Mouse (Mus musculus) hindbrain, postnatal 0 days (tissue): ENCODE results near the gene Fgf8. TPM values are rescaled to one million over a fixed set of nuclear protein-coding genes. Genes with fewer than 3 reads are reported as not detected.

Source experiments
- ATAC-seq: fragments of 200-750 bp; cut with Nextera tagmentation; 2 replicates; pipeline ENCODE4 v1.8.0; 2017; ENCODE audit warnings: mild to moderate bottlenecking, moderate TSS enrichment, moderate library complexity
- DNase-seq: peaks from one replicate; pipeline ENCODE4 v3.0.0-alpha.2; 2015; ENCODE audit warnings: low spot score
- H3K27ac ChIP-seq: fragments of 300-500 bp; sonication (generic); 2 replicates; pipeline ENCODE4 v1.5.1; 2014; ENCODE audit warnings: mild to moderate bottlenecking
- H3K27me3 ChIP-seq: fragments of 300-500 bp; sonication (generic); 2 replicates; pipeline ENCODE4 v1.6.1; 2014; ENCODE audit warnings: low read length, mixed read lengths; ENCODE audit not compliant: insufficient read depth
- H3K36me3 ChIP-seq: fragments of 300-500 bp; sonication (generic); 2 replicates; pipeline ENCODE4 v1.6.1; 2014; ENCODE audit warnings: low read length, mixed read lengths; ENCODE audit not compliant: insufficient read depth
- H3K4me1 ChIP-seq: fragments of 300-500 bp; sonication (generic); 2 replicates; pipeline ENCODE4 v1.6.1; 2014; ENCODE audit warnings: antibody characterized with exemption, low read length, mixed read lengths; ENCODE audit not compliant: insufficient read depth
- H3K4me2 ChIP-seq: fragments of 300-500 bp; sonication (generic); 2 replicates; pipeline ENCODE4 v1.6.1; 2014; ENCODE audit warnings: low read depth, mild to moderate bottlenecking, low read length, moderate library complexity, mixed read lengths
- H3K4me3 ChIP-seq: fragments of 300-500 bp; sonication (generic); 2 replicates; pipeline ENCODE4 v1.5.1; 2014; ENCODE audit warnings: low read length
- H3K9ac ChIP-seq: fragments of 300-500 bp; sonication (generic); replicated peaks from 2 replicates; pipeline ENCODE4 v1.6.1; 2014; ENCODE audit warnings: mild to moderate bottlenecking, low read length, moderate library complexity, mixed read lengths
- H3K9me3 ChIP-seq: fragments of 300-500 bp; sonication (generic); 2 replicates; pipeline ENCODE4 v1.6.1; 2016; ENCODE audit warnings: low read length, mixed read lengths
- CTCF ChIP-seq: IDR thresholded peaks from 2 replicates; pipeline ENCODE4 v1.5.1; 2016; ENCODE audit warnings: antibody characterized with exemption, control low read depth, low read depth
- WGBS: fragments of 180-500 bp; shearing (Covaris S2); extraction: QIAGEN DNeasy Blood & Tissue Kit; methylation state at CpG from one replicate; pipeline ENCODE4 v1.1.7; 2014; 5-methylcytosine and 5-hydroxymethylcytosine counted together
- polyA plus RNA-seq: library from polyadenylated mRNA; unstranded; fragments of >200 nt; fragmentation: Nextera tagmentation; extraction: Ambion mirVana; gene quantifications from 2 replicates; pipeline ENCODE4 v1.2.1, GENCODE M21; 2015
- total RNA-seq: library from RNA; depleted of rRNA; stranded (reverse); fragments of >200 nt; gene quantifications from 2 replicates; pipeline ENCODE4 v1.2.3, GENCODE M21; 2014

The Fgf8 gene
- total and polyA plus RNA-seq, 2 experiments from 2014 or later, result 1.3 to 2.6 TPM

GRCm38 (mm10) chr19:45731658-45732057 is 11.1 kb downstream of the Fgf8 start:
- 83% methylated on average over 7 of the region's 7 CpGs for WGBS
- peaks cover 46% of the 10 kb centered on the region for H3K27me3 ChIP-seq

GRCm38 (mm10) chr19:45730042-45730441 is 12.7 kb downstream of the Fgf8 start:
- no peak overlapping the region for H3K4me3 ChIP-seq
- no peaks in the 10 kb centered on the region for H3K4me1 ChIP-seq
- DNase-seq, result no peak
- no peak overlapping the region for H3K27ac ChIP-seq
- H3K4me2 ChIP-seq, result no peak overlapping the region
- no peaks in the 10 kb centered on the region for H3K36me3 ChIP-seq
- no peak for ATAC-seq
- no peak overlapping the region for H3K9ac ChIP-seq
- no peak for TF ChIP-seq CTCF
- no peaks in the 10 kb centered on the region for H3K9me3 ChIP-seq
- H3K27me3 ChIP-seq, result peaks cover 35% of the 10 kb centered on the region
- WGBS, result 60% methylated on average over 8 of the region's 8 CpGs

More at GRCm38 (mm10) chr19:45731658-45732057, 11.1 kb downstream of the Fgf8 start:
- Histone ChIP-seq H3K36me3 (no peaks in the 10 kb centered on the region), H3K9ac (no peak overlapping the region), H3K4me1 (no peaks in the 10 kb centered on the region), H3K4me2 (no peak overlapping the region), H3K9me3 (no peaks in the 10 kb centered on the region), H3K27ac (no peak overlapping the region), H3K4me3 (no peak overlapping the region)
- DNase-seq (no peak), ATAC-seq (no peak)
- TF ChIP-seq CTCF, result no peak

- no peak for ATAC-seq
- WGBS, result 74% methylated on average over 10 of the region's 10 CpGs
- H3K4me3 ChIP-seq, result no peak overlapping the region
- no peak for TF ChIP-seq CTCF
- DNase-seq, result no peak
- H3K4me1 ChIP-seq, result no peaks in the 10 kb centered on the region
- H3K27me3 ChIP-seq, result peaks cover 17% of the 10 kb centered on the region
- no peak overlapping the region for H3K9ac ChIP-seq
- H3K27ac ChIP-seq, result no peak overlapping the region
- H3K36me3 ChIP-seq, result no peaks in the 10 kb centered on the region
- no peaks in the 10 kb centered on the region for H3K9me3 ChIP-seq
- H3K4me2 ChIP-seq, result no peak overlapping the region
Observed at GRCm38 (mm10) chr19:45727231-45727630, 15.5 kb downstream of the Fgf8 start.

GRCm38 (mm10) chr19:45725677-45726277 is 16.9 kb downstream of the Fgf8 start:
- WGBS, result 36% methylated on average over 14 of the region's 14 CpGs
- H3K27me3 ChIP-seq, result peaks cover 17% of the 10 kb centered on the region

GRCm38 (mm10) chr19:45722188-45722587 is 20.5 kb downstream of the Fgf8 start:
- ATAC-seq (no peak), DNase-seq (no peak)
- H3K4me2 ChIP-seq, result no peak overlapping the region
- H3K9me3 ChIP-seq, result no peaks in the 10 kb centered on the region
- H3K9ac ChIP-seq, result no peak overlapping the region
- no peak overlapping the region for H3K4me3 ChIP-seq
- no peak overlapping the region for H3K27ac ChIP-seq
- H3K36me3 ChIP-seq, result no peaks in the 10 kb centered on the region
- 73% methylated on average over 5 of the region's 5 CpGs for WGBS
- no peaks in the 10 kb centered on the region for H3K4me1 ChIP-seq
- H3K27me3 ChIP-seq, result peaks cover 9% of the 10 kb centered on the region
- TF ChIP-seq CTCF, result peak; percentile 21; the same call in 1 of the 2 replicates

More at GRCm38 (mm10) chr19:45725677-45726277, 16.9 kb downstream of the Fgf8 start:
- no peak overlapping the region for H3K4me2 ChIP-seq
- H3K9ac ChIP-seq, result no peak overlapping the region
- ATAC-seq (no peak), DNase-seq (no peak)
- no peak overlapping the region for H3K4me3 ChIP-seq
- H3K36me3 ChIP-seq, result no peaks in the 10 kb centered on the region
- H3K27ac ChIP-seq, result no peak overlapping the region
- H3K4me1 ChIP-seq, result no peaks in the 10 kb centered on the region
- TF ChIP-seq CTCF, result no peak
- no peaks in the 10 kb centered on the region for H3K9me3 ChIP-seq

- peaks cover 5% of the 10 kb centered on the region for H3K27me3 ChIP-seq
Observed at GRCm38 (mm10) chr19:45718286-45718685, 24.4 kb downstream of the Fgf8 start.

More at GRCm38 (mm10) chr19:45718286-45718685, 24.4 kb downstream of the Fgf8 start:
- 34% methylated on average over 3 of the region's 3 CpGs for WGBS
- H3K9ac ChIP-seq, result no peak overlapping the region
- peak overlapping the region; percentile 73; the same call in 1 of the 2 replicates for H3K27ac ChIP-seq
- no peaks in the 10 kb centered on the region for H3K9me3 ChIP-seq
- H3K4me1 ChIP-seq, result no peaks in the 10 kb centered on the region
- no peaks in the 10 kb centered on the region for H3K36me3 ChIP-seq
- ATAC-seq (no peak), DNase-seq (no peak)
- no peak overlapping the region for H3K4me3 ChIP-seq
- peak overlapping the region; percentile 54 for H3K4me2 ChIP-seq
- TF ChIP-seq CTCF, result no peak
